Mouse (Mus musculus) neural tube, embryonic 15.5 days (tissue): ENCODE data around the gene Jdp2. TPM values are rescaled to one million over a fixed set of nuclear protein-coding genes. Genes with fewer than 3 reads are reported as not detected.

Experiments used
- ATAC-seq: fragments of 200-750 bp; cut with Nextera tagmentation; 2 replicates; pipeline ENCODE4 v1.8.0; 2017; ENCODE audit warnings: mild to moderate bottlenecking, moderate TSS enrichment, moderate library complexity; ENCODE audit not compliant: low FRiP score
- H3K27ac ChIP-seq: fragments of 300-500 bp; sonication (generic); replicated peaks from 2 replicates; pipeline ENCODE4 v1.5.1; 2015; ENCODE audit warnings: mild to moderate bottlenecking, inconsistent platforms
- H3K27me3 ChIP-seq: fragments of 300-500 bp; sonication (generic); replicated peaks from 2 replicates; pipeline ENCODE4 v1.6.1; 2015; ENCODE audit warnings: inconsistent platforms
- H3K36me3 ChIP-seq: fragments of 300-500 bp; sonication (generic); 2 replicates; pipeline ENCODE4 v1.6.1; 2015; ENCODE audit warnings: inconsistent platforms
- H3K4me1 ChIP-seq: fragments of 300-500 bp; sonication (generic); 2 replicates; pipeline ENCODE4 v1.6.1; 2015; ENCODE audit warnings: inconsistent platforms
- H3K4me2 ChIP-seq: fragments of 300-500 bp; sonication (generic); 2 replicates; pipeline ENCODE4 v1.6.1; 2015; ENCODE audit warnings: inconsistent platforms, mild to moderate bottlenecking, moderate library complexity
- H3K4me3 ChIP-seq: fragments of 300-500 bp; sonication (generic); replicated peaks from 2 replicates; pipeline ENCODE4 v1.5.1; 2015; ENCODE audit warnings: mild to moderate bottlenecking, inconsistent platforms
- H3K9ac ChIP-seq: fragments of 300-500 bp; sonication (generic); replicated peaks from 2 replicates; pipeline ENCODE4 v1.6.1; 2015; ENCODE audit warnings: mild to moderate bottlenecking, inconsistent platforms
- H3K9me3 ChIP-seq: fragments of 300-500 bp; sonication (generic); replicated peaks from 2 replicates; pipeline ENCODE4 v1.6.1; 2016; ENCODE audit warnings: inconsistent platforms
- WGBS: fragments of 180-500 bp; shearing (Covaris S2); methylation state at CpG from one replicate; pipeline ENCODE4 v1.1.7; 2015; ENCODE audit warnings: mixed read lengths; 5-methylcytosine and 5-hydroxymethylcytosine counted together
- polyA plus RNA-seq: library from polyadenylated mRNA; unstranded; fragments of >200 nt; fragmentation: Nextera tagmentation; extraction: Ambion mirVana; gene quantifications from 2 replicates; pipeline ENCODE4 v1.2.1, GENCODE M21; 2015

Gene Jdp2
- polyA plus RNA-seq, 1 experiment from 2014 or later: 0.69 TPM

- no peak overlapping the region for H3K9ac ChIP-seq
- no peak overlapping the region for H3K4me2 ChIP-seq
- no peaks in the 10 kb centered on the region for H3K9me3 ChIP-seq
- H3K4me3 ChIP-seq: no peak overlapping the region
- H3K4me1 ChIP-seq: peaks cover 12% of the 10 kb centered on the region
- H3K27ac ChIP-seq: no peak overlapping the region
- ATAC-seq: no peak
- H3K27me3 ChIP-seq: no peaks in the 10 kb centered on the region
- H3K36me3 ChIP-seq: no peaks in the 10 kb centered on the region
- WGBS: 78% methylated on average over 4 of the region's 4 CpGs
Measured at GRCm38 (mm10) chr12:85575496-85575840, 23.4 kb upstream of the Jdp2 start.

- Histone ChIP-seq H3K4me3 (no peak overlapping the region), H3K9ac (no peak overlapping the region)
Measured at GRCm38 (mm10) chr12:85581261-85582066, 17.4 kb upstream of the Jdp2 start.

GRCm38 (mm10) chr12:85582067-85582316, 16.8 kb upstream of the Jdp2 start:
- Histone ChIP-seq H3K4me3 (no peak overlapping the region), H3K36me3 (no peaks in the 10 kb centered on the region), H3K9me3 (no peaks in the 10 kb centered on the region), H3K9ac (no peak overlapping the region), H3K4me2 (peak overlapping the region; percentile 41; the same call in 1 of the 2 replicates), H3K27me3 (no peaks in the 10 kb centered on the region), H3K27ac (peak overlapping the region; percentile 77), H3K4me1 (peaks cover 21% of the 10 kb centered on the region)
- WGBS: 13% methylated on average over 5 of the region's 5 CpGs
- peak; percentile 51; the same call in 1 of the 2 replicates for ATAC-seq

More at GRCm38 (mm10) chr12:85581261-85582066, 17.4 kb upstream of the Jdp2 start:
- peak overlapping the region; percentile 77 for H3K27ac ChIP-seq
- peak; percentile 72 for ATAC-seq
- no peaks in the 10 kb centered on the region for H3K9me3 ChIP-seq
- no peaks in the 10 kb centered on the region for H3K27me3 ChIP-seq
- no peaks in the 10 kb centered on the region for H3K36me3 ChIP-seq
- H3K4me1 ChIP-seq: peaks cover 21% of the 10 kb centered on the region
- 16% methylated on average over 15 of the region's 15 CpGs for WGBS
- peak overlapping the region; percentile 41 for H3K4me2 ChIP-seq

GRCm38 (mm10) chr12:85585761-85586258, 13.0 kb upstream of the Jdp2 start:
- peaks cover 21% of the 10 kb centered on the region for H3K4me1 ChIP-seq
- ATAC-seq: no peak
- H3K9ac ChIP-seq: no peak overlapping the region
- 54% methylated on average over 11 of the region's 11 CpGs for WGBS
- H3K27ac ChIP-seq: no peak overlapping the region
- H3K4me3 ChIP-seq: no peak overlapping the region
- H3K27me3 ChIP-seq: no peaks in the 10 kb centered on the region
- no peaks in the 10 kb centered on the region for H3K9me3 ChIP-seq
- no peaks in the 10 kb centered on the region for H3K36me3 ChIP-seq
- no peak overlapping the region for H3K4me2 ChIP-seq

- Histone ChIP-seq H3K27ac (no peak overlapping the region), H3K4me1 (peaks cover 3% of the 10 kb centered on the region; the same call in 1 of the 2 replicates)
- WGBS: 80% methylated on average over 5 of the region's 5 CpGs
Measured at GRCm38 (mm10) chr12:85589870-85590382, 8.9 kb upstream of the Jdp2 start.

GRCm38 (mm10) chr12:85592943-85593342, 5.9 kb upstream of the Jdp2 start:
- Histone ChIP-seq H3K36me3 (no peaks in the 10 kb centered on the region), H3K4me3 (no peak overlapping the region), H3K27ac (no peak overlapping the region), H3K9ac (no peak overlapping the region), H3K4me2 (no peak overlapping the region), H3K4me1 (peaks cover 6% of the 10 kb centered on the region), H3K27me3 (no peaks in the 10 kb centered on the region), H3K9me3 (no peaks in the 10 kb centered on the region)
- 84% methylated on average over 9 of the region's 9 CpGs for WGBS
- no peak for ATAC-seq

More at GRCm38 (mm10) chr12:85589870-85590382, 8.9 kb upstream of the Jdp2 start:
- no peak overlapping the region for H3K9ac ChIP-seq
- H3K4me2 ChIP-seq: no peak overlapping the region
- H3K27me3 ChIP-seq: no peaks in the 10 kb centered on the region
- no peaks in the 10 kb centered on the region for H3K36me3 ChIP-seq
- no peak overlapping the region for H3K4me3 ChIP-seq
- no peak for ATAC-seq
- no peaks in the 10 kb centered on the region for H3K9me3 ChIP-seq

GRCm38 (mm10) chr12:85594390-85594789, 4.4 kb upstream of the Jdp2 start:
- no peak overlapping the region for H3K4me3 ChIP-seq
- H3K9me3 ChIP-seq: no peaks in the 10 kb centered on the region
- H3K4me2 ChIP-seq: no peak overlapping the region
- H3K4me1 ChIP-seq: peaks cover 12% of the 10 kb centered on the region
- ATAC-seq: no peak
- no peaks in the 10 kb centered on the region for H3K36me3 ChIP-seq
- 92% methylated on average over 2 of the region's 2 CpGs for WGBS
- H3K27ac ChIP-seq: no peak overlapping the region
- H3K9ac ChIP-seq: no peak overlapping the region
- H3K27me3 ChIP-seq: no peaks in the 10 kb centered on the region

GRCm38 (mm10) chr12:85598053-85598452, 774 bp upstream of the Jdp2 start:
- peak overlapping the region; percentile 93 for H3K4me3 ChIP-seq
- H3K9ac ChIP-seq: 0 out of 2 replicates have a peak overlapping the region, but pooled peaks have one; percentile 94
- no peaks in the 10 kb centered on the region for H3K27me3 ChIP-seq
- ATAC-seq: no peak
- no peaks in the 10 kb centered on the region for H3K9me3 ChIP-seq
- H3K36me3 ChIP-seq: no peaks in the 10 kb centered on the region
- peaks cover 47% of the 10 kb centered on the region for H3K4me1 ChIP-seq
- 48% methylated on average over 11 of the region's 11 CpGs for WGBS
- H3K4me2 ChIP-seq: peak overlapping the region; percentile 63
- peak overlapping the region; percentile 93 for H3K27ac ChIP-seq

- Histone ChIP-seq H3K27ac (peak overlapping the region; percentile 93), H3K4me2 (peak overlapping the region; percentile 63), H3K27me3 (no peaks in the 10 kb centered on the region), H3K9ac (peak overlapping the region; percentile 94), H3K4me3 (peak overlapping the region; percentile 93), H3K9me3 (no peaks in the 10 kb centered on the region), H3K4me1 (peaks cover 59% of the 10 kb centered on the region), H3K36me3 (no peaks in the 10 kb centered on the region)
- WGBS: under 1% methylated on average over 32 of the region's 49 CpGs
- ATAC-seq: peak; percentile 72
Measured at GRCm38 (mm10) chr12:85599478-85600152, 788 bp downstream of the Jdp2 start.

GRCm38 (mm10) chr12:85600637-85601036, 1.8 kb downstream of the Jdp2 start:
- Histone ChIP-seq H3K4me3 (peak overlapping the region; percentile 93), H3K27ac (0 out of 2 replicates have a peak overlapping the region, but pooled peaks have one; percentile 93), H3K36me3 (0 out of 2 replicates have a peak, but pooled peaks cover 2% of the 10 kb centered on the region), H3K4me1 (peaks cover 69% of the 10 kb centered on the region), H3K4me2 (peak overlapping the region; percentile 63), H3K27me3 (no peaks in the 10 kb centered on the region), H3K9ac (peak overlapping the region; percentile 94), H3K9me3 (no peaks in the 10 kb centered on the region)
- ATAC-seq: no peak
- WGBS: 36% methylated on average over 7 of the region's 7 CpGs

GRCm38 (mm10) chr12:85601531-85601930, 2.7 kb downstream of the Jdp2 start:
- Histone ChIP-seq H3K27ac (no peak overlapping the region), H3K4me1 (peaks cover 70% of the 10 kb centered on the region), H3K9me3 (no peaks in the 10 kb centered on the region), H3K4me2 (peak overlapping the region; percentile 63), H3K9ac (no peak overlapping the region), H3K27me3 (no peaks in the 10 kb centered on the region), H3K4me3 (0 out of 2 replicates have a peak overlapping the region, but pooled peaks have one; percentile 93), H3K36me3 (0 out of 2 replicates have a peak, but pooled peaks cover 2% of the 10 kb centered on the region)
- WGBS: 76% methylated on average over 6 of the region's 6 CpGs
- no peak for ATAC-seq
